Mouse (Mus musculus) spleen, adult 2 months (tissue): ENCODE measurements at regions not wholly inside any gene's neighbourhood (a gene's known extent, or its start where the extent isn't known, plus 50 kb on each side); places are given as distances from the start of the nearest gene placed in this dataset.

Experiments
- DNase-seq, 2 experiments: peaks; one replicate each; pipeline versions ENCODE4 v3.0.0 to v3.0.0-alpha.2; 2012 to 2021; ENCODE audit warnings: low spot score in 2 of 2, low read depth in 1 of 2
- H3K27ac ChIP-seq: fragments of 200-500 bp; 2 replicates; pipeline ENCODE4 v1.5.1; 2012; ENCODE audit warnings: low read length, inconsistent platforms; ENCODE audit not compliant: insufficient read depth
- H3K27me3 ChIP-seq: fragments of 200-500 bp; 2 replicates; pipeline ENCODE4 v1.6.1; 2012; ENCODE audit warnings: mild to moderate bottlenecking, moderate library complexity, low read length, inconsistent platforms; ENCODE audit not compliant: control insufficient read depth, insufficient read depth
- H3K36me3 ChIP-seq: fragments of 200-500 bp; 2 replicates; pipeline ENCODE4 v1.6.1; 2012; ENCODE audit warnings: mild to moderate bottlenecking, low read length, inconsistent platforms; ENCODE audit not compliant: control insufficient read depth, insufficient read depth
- H3K4me1 ChIP-seq: fragments of 200-500 bp; 2 replicates; pipeline ENCODE4 v1.6.1; 2011; ENCODE audit warnings: inconsistent platforms; ENCODE audit not compliant: control insufficient read depth, insufficient read depth, insufficient read length
- H3K4me3 ChIP-seq: fragments of 200-500 bp; 2 replicates; pipeline ENCODE4 v1.5.1; 2011; ENCODE audit warnings: mild to moderate bottlenecking, inconsistent platforms; ENCODE audit not compliant: insufficient read depth, insufficient read length; ENCODE audit errors: extremely low read depth
- CTCF ChIP-seq: fragments of 200-500 bp; IDR thresholded peaks from 2 replicates; pipeline ENCODE4 v1.5.1; 2011; ENCODE audit warnings: mild to moderate bottlenecking, inconsistent platforms; ENCODE audit not compliant: insufficient read depth, insufficient read length, insufficient replicate concordance; ENCODE audit errors: extremely low read depth
- POLR2A ChIP-seq: fragments of 200-500 bp; IDR thresholded peaks from 2 replicates; pipeline ENCODE4 v1.6.1; 2011; ENCODE audit warnings: low read depth, low read length, inconsistent platforms
- WGBS: fragments of 180-500 bp; shearing (Covaris S2); methylation state at CpG from one replicate; pipeline ENCODE4 v1.1.7; 2018; 5-methylcytosine and 5-hydroxymethylcytosine counted together

DNA sequence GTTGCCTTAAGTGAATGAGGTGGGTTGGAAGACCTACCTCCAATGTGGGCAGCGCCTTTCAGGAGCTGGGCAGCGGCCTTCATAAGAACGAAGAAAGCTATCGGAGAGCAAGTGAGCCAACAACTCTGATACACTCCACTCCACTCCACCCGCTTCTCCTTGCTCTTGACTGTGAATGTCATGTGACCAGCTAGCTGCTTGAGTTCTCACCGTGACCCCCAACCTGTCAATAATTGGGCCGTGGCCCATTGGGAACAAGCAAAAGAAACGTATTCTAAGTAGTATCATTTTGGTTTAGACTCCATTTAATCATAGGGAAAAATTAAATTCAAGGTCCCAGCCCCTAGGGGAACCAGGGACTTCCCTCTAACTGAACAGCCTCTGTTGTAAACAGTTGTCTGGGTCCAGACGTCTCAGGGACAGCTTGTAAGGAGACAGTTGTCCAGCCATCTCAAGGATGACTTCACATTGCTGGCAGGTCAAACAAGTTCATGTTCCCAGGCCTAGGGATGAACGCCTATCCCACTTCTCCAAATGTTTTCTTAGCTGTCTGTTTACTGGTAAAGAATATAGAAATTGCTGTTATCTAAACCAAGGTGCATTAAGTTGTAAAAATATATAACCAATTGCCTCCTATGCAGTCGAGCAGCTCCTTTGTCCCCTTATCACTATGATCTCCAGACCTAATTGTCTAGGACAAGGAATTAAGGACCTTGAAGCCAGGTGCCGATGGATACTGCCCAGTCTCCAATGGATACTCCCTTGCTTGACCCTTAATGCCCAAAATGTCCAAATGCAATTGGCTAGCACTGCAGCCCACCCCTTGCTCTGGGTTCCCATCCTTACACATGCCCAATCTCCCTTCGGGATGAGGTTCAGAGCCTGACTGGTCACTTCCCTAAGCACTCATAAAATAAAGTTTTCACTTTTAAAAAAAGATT is 67.1 kb upstream of the Cpm start:
- Histone ChIP-seq H3K4me3 (no peak overlapping the region), H3K36me3 (no peaks in the 10 kb centered on the region), H3K27ac (no peak overlapping the region), H3K4me1 (peaks cover 18% of the 10 kb centered on the region), H3K27me3 (no peaks in the 10 kb centered on the region)
- TF ChIP-seq POLR2A (no peak), CTCF (no peak)
- DNase-seq = no peak
- WGBS = 73% methylated on average over 13 of the region's 13 CpGs

DNA sequence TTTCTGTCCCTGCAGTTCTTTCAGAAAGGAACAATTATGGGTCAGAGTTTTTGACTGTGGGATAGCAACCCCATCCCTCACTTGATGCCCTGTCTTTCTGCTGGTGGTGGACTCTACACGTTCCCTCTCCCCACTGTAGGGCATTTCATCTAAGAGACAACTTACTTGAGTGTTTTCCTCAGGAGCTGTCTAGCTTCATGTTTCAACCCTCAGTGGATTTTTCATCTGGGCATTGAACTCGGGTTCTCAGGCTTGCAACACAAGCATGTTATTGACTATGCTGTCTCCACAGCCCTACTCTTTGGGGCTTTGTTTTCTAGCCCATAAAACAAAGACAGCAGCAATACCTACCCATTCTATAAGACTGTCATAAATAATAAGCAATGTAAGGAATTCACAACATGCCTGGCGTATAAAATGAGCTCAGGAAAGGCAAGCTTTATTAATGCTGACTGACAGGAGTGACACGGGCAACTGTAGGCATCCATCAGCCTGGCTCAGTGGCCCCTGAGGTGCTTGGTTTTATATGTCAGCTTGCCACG is 68.0 kb upstream of the Cpm start:
- 74% methylated on average over 5 of the region's 5 CpGs for WGBS
- no peak for TF ChIP-seq CTCF
- no peak for TF ChIP-seq POLR2A
- Histone ChIP-seq H3K36me3 (no peaks in the 10 kb centered on the region), H3K27me3 (no peaks in the 10 kb centered on the region), H3K4me3 (no peak overlapping the region), H3K4me1 (peaks cover 18% of the 10 kb centered on the region), H3K27ac (peak overlapping the region; percentile 16; the same call in 1 of the 2 replicates)
- DNase-seq = no peak

DNA sequence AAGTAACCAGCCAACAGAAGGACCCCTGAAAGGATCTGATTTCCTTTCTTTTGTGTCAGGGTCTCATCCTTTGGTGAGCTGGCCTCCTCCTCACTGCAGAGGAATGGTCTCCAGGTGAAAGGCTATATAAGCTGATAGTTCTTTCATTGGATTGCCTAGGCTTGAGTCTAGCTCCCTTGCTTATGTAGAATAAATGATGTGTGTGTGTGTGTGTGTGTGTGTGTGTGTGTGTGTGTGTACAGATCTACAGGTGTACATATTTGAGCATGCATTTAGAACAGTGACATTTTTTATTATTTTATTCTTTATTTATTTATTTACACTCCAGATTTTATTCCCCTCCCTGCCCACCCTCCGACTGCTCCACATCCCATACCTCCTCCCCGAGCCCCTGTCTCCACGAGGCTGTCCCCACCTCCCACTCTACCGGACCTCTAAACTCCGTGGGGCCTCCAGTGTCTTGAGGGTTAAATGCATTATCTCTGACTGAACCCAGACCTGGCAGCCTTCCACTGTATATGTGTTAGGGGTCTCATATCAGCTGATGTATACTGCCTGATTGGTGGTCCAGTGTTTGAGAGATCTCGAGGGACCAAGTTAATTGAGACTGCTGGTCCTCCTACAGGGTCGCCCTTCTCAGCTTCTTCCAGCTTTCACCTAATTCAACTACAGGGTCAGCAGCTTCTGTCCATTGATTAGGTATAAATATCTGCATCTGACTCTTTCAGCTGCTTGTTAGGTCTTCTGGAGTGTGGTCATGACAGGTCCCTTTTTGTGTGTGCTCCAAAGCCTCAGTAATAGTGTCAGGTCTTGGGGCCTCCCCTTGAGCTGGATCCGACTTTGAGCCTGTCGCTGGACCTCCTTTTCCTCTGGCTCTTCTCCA is 68.7 kb upstream of the Cpm start:
- WGBS = 84% methylated on average over 9 of the region's 9 CpGs
- Histone ChIP-seq H3K4me3 (no peak overlapping the region), H3K27ac (0 out of 2 replicates have a peak overlapping the region, but pooled peaks have one; percentile 12), H3K27me3 (no peaks in the 10 kb centered on the region), H3K36me3 (no peaks in the 10 kb centered on the region), H3K4me1 (peaks cover 22% of the 10 kb centered on the region)
- TF ChIP-seq POLR2A (no peak), CTCF (no peak)
- no peak for DNase-seq

DNA sequence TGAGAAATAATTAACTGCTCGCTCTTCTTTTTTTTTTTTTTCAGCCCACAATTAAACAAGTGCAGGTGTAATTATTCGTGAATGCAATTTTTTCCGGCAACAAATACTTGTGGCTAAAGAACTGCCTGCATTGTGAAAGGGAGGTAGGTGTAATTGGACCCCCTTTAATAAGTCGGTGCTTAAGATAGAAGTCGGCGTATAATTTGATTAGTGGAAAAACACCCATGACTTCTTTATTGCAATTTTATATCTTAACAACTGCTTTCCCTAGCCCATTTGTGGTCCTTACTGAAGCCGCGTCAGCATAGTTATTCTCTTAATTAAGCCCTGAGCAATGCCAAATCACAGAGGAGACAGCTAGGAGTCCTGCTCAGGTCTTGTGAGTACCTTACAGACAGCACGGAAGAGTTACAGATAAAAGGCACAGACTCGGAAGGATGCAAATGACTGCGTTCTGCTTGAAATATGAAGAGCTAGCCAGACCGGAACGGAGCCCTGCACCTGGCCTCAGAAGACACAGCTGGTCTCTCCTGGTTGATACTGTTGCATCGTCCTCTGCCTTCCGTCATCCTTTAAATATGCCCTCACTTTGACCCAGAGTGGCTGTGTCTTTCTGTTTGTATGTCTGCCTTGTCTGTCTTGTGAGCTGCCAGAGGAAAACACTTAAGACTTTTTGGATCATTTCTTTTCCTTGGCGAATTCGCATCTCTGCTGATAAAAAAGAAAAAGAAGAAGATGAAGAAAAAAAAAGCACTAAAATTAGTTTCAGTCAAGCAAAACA is 69.5 kb upstream of the Cpm start:
- H3K27ac ChIP-seq = peak overlapping the region; percentile 82
- H3K27me3 ChIP-seq = no peaks in the 10 kb centered on the region
- TF ChIP-seq POLR2A (no peak), CTCF (no peak)
- DNase-seq = peak; percentile 69 to 72
- no peaks in the 10 kb centered on the region for H3K36me3 ChIP-seq
- WGBS = 45% methylated on average over 17 of the region's 17 CpGs
- no peak overlapping the region for H3K4me3 ChIP-seq
- H3K4me1 ChIP-seq = peaks cover 22% of the 10 kb centered on the region

DNA sequence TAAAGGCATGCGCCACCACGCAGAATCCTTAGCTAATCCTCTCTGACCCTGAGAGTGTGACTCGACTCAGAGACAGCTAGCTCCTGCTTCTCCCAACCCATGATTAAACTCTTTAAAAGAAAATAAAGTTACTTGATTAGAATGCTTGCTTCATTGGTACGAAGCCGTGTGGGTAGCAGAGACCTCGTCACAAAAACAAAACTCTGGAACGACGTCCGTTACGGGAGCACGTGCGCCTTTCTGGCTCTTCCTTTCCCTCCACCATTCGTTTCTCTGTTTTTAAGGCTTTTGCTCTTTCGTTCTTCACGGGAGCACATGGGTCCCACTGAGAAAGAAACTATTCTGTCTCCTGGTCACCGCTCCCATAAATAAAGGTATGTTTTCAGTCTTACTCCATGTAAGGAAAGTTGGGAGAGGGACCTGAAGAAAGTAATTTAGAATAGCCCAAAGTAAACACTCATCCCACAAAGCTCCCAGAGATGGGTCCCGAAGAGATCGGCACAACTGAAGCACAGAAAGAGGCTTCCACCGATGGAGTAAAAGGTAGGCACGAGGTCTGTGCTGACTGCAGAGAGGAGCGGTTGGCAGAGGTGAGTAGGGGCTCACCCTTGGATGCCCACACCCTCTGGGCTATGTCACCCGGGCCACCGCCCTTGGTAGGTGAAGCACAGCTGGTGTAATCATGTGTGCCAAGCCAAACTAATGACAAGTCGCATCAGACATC is 70.2 kb upstream of the Cpm start:
- Histone ChIP-seq H3K27ac (peak overlapping the region; percentile 82), H3K27me3 (no peaks in the 10 kb centered on the region), H3K4me3 (no peak overlapping the region), H3K4me1 (peaks cover 22% of the 10 kb centered on the region), H3K36me3 (no peaks in the 10 kb centered on the region)
- 74% methylated on average over 24 of the region's 24 CpGs for WGBS
- TF ChIP-seq CTCF (no peak), POLR2A (no peak)
- peak in 1 of 2 experiments; percentile 18 for DNase-seq

DNA sequence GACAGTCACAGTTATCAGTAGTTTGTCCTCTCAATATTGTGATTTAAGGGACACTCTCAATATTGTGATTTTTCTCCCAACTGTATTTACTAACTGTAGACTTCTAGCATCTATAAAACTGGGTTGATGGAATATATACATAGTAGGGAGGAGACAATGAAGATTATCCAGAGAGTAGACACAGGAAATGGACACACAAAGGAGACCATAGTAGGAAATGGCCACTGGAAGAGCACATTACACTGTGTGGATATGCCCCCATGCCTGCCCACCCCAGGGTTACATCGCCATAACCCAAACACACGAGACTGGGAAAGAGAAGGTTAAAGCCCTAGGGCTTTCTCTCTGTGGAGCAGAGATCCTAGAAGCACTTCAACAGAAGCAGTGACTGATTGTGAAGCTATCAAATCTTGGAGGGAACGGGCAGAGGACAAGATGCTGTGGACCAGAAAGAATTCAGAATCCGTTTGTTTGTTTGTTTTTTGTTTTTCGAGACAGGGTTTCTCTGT is 71.0 kb upstream of the Cpm start:
- WGBS = 76% methylated on average over 5 of the region's 5 CpGs
- no peak for DNase-seq
- H3K27me3 ChIP-seq = no peaks in the 10 kb centered on the region
- H3K4me1 ChIP-seq = peaks cover 22% of the 10 kb centered on the region
- H3K4me3 ChIP-seq = no peak overlapping the region
- no peak overlapping the region for H3K27ac ChIP-seq
- H3K36me3 ChIP-seq = no peaks in the 10 kb centered on the region
- TF ChIP-seq POLR2A (no peak), CTCF (no peak)
